9 mouse cellular contexts compared by ENCODE assay signal in the genomic region with DNA sequence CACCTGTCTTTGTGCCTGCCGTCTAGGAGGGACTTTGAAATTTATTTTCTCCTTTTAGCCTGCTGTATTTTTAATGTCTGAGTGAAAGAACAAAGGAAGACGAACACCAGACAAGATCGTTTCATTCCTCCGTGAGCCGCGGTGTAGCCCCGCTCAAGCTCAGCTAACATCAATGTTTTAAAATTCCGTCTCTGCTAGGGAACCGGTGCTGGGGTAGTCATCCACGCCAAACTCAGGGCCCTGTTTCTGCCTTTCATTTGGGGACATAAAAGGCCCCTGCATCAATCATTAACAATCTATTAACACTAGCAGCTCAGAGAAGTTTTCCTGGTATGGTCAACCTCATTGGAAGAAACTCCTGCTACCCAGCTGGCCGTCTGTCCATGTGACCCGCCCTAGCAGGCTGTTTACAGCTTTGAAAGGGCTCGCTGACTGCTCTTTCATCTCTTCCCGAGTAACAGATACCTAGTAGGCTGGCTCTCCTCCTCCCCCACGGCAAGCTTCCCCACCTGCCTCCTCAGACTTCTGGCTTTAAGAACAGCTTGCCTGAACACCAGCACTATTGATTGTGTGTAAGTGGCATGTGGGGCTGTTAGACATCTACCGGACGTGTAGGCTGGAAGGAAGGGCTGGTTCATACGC.
DNase-seq lines count a peak whose midpoint lies in the region; ATAC-seq lines count a peak whose summit lies in the region.
"Had no signal": no experiment of that assay in that cellular context is flagged by ENCODE, and none has a peak within 500 bp of the region (broad histone marks: within the 10 kb centered on the region; RNA-seq: fewer than 3 reads in every experiment).

No protein-coding gene starts in this region.

- H3K36me3 ChIP-seq in heart, embryonic 16.5 days (ENCODE audit: control insufficient read depth, insufficient read depth) = no peaks in the 10 kb centered on the region
- no peaks in the 10 kb centered on the region for H3K36me3 ChIP-seq in embryonic facial prominence, embryonic 14.5 days (ENCODE audit: control insufficient read depth, insufficient read depth, low read length)
- no peaks in the 10 kb centered on the region for H3K36me3 ChIP-seq in kidney, embryonic 15.5 days
- no peaks in the 10 kb centered on the region for H3K36me3 ChIP-seq in neural tube, embryonic 11.5 days (ENCODE audit: control insufficient read depth, insufficient read depth, low read length)
- H3K36me3 ChIP-seq: liver, embryonic 15.5 days had no signal

- intact Hi-C loops in gastrocnemius, postnatal 14 days (cut with DNase I; ENCODE audit: low total_unique reads) = no loop called here

- DNase-seq in heart, postnatal 4 days = no peak
- DNase-seq in embryonic facial prominence, embryonic 14.5 days (ENCODE audit: low spot score) = peak; percentile 34
- DNase-seq in neural tube, embryonic 11.5 days (ENCODE audit: low spot score) = peak; percentile 43
- no peak for DNase-seq in left cerebral cortex, adult 18-20 months (ENCODE audit: low spot score in 2 of 2)
- DNase-seq in gastrocnemius, postnatal 14 days = no peak
- no peak for DNase-seq in right cerebral cortex, postnatal 36 days (ENCODE audit: low spot score in 2 of 2)

- no peak for ATAC-seq in heart, embryonic 16.5 days (replicated peaks; ENCODE audit: extremely low read depth, insufficient read depth, low FRiP score)
- peak; percentile 63; the same call in 1 of the 2 replicates for ATAC-seq in embryonic facial prominence, embryonic 14.5 days (ENCODE audit: low read depth)
- peak; percentile 92 for ATAC-seq in kidney, embryonic 15.5 days (replicated peaks; ENCODE audit: low FRiP score)
- no peak for ATAC-seq in neural tube, embryonic 11.5 days (ENCODE audit: insufficient read depth, low FRiP score, low TSS enrichment)

- no peaks in the 10 kb centered on the region for H3K27me3 ChIP-seq in heart, embryonic 16.5 days (ENCODE audit: control insufficient read depth, insufficient read depth, low read length)
- no peaks in the 10 kb centered on the region for H3K27me3 ChIP-seq in embryonic facial prominence, embryonic 14.5 days (replicated peaks; ENCODE audit: control insufficient read depth, insufficient read depth, low read length)
- H3K27me3 ChIP-seq in kidney, embryonic 15.5 days = peaks cover 3% of the 10 kb centered on the region; the same call in 1 of the 2 replicates
- no peaks in the 10 kb centered on the region for H3K27me3 ChIP-seq in neural tube, embryonic 11.5 days (ENCODE audit: control insufficient read depth, insufficient read depth, low read length)
- H3K27me3 ChIP-seq: liver, embryonic 15.5 days had no signal

- H3K4me1 ChIP-seq in heart, embryonic 16.5 days (ENCODE audit: control insufficient read depth, insufficient read depth, low read length) = peaks cover 5% of the 10 kb centered on the region; the same call in 1 of the 2 replicates
- no peaks in the 10 kb centered on the region for H3K4me1 ChIP-seq in embryonic facial prominence, embryonic 14.5 days (ENCODE audit: control insufficient read depth, insufficient read depth, low read length)
- H3K4me1 ChIP-seq in kidney, embryonic 15.5 days = peaks cover 10% of the 10 kb centered on the region; the same call in 1 of the 2 replicates
- H3K4me1 ChIP-seq in neural tube, embryonic 11.5 days (ENCODE audit: control insufficient read depth, insufficient read depth, low read length) = no peaks in the 10 kb centered on the region
- H3K4me1 ChIP-seq: liver, embryonic 15.5 days had no signal

- H3K9ac ChIP-seq in heart, embryonic 16.5 days (ENCODE audit: low read length) = no peak overlapping the region; the same call in 1 of the 2 replicates
- H3K9ac ChIP-seq in embryonic facial prominence, embryonic 14.5 days (ENCODE audit: low read depth, low read length) = no peak overlapping the region
- 0 out of 2 replicates have a peak overlapping the region, but pooled peaks have one; percentile 5 for H3K9ac ChIP-seq in kidney, embryonic 15.5 days
- H3K9ac ChIP-seq in neural tube, embryonic 11.5 days (ENCODE audit: low read length) = no peak overlapping the region
- H3K9ac ChIP-seq: liver, embryonic 15.5 days had no signal

- H3K9me3 ChIP-seq in heart, embryonic 16.5 days (replicated peaks; ENCODE audit: control insufficient read depth, low read length) = no peaks in the 10 kb centered on the region
- H3K9me3 ChIP-seq in embryonic facial prominence, embryonic 14.5 days (ENCODE audit: control insufficient read depth, low read length) = no peaks in the 10 kb centered on the region
- H3K9me3 ChIP-seq in kidney, embryonic 15.5 days (replicated peaks) = no peaks in the 10 kb centered on the region
- H3K9me3 ChIP-seq in neural tube, embryonic 11.5 days (ENCODE audit: control insufficient read depth, low read length) = no peaks in the 10 kb centered on the region
- H3K9me3 ChIP-seq: liver, embryonic 15.5 days had no signal

- no peak overlapping the region for H3K27ac ChIP-seq in heart, embryonic 16.5 days (ENCODE audit: low read length)
- H3K27ac ChIP-seq in embryonic facial prominence, embryonic 14.5 days (replicated peaks; ENCODE audit: low read depth, low read length) = no peak overlapping the region
- H3K27ac ChIP-seq in kidney, embryonic 15.5 days = 0 out of 2 replicates have a peak overlapping the region, but pooled peaks have one; percentile 24
- H3K27ac ChIP-seq in neural tube, embryonic 11.5 days (ENCODE audit: low read depth, low read length) = no peak overlapping the region
- H3K27ac ChIP-seq: liver, embryonic 15.5 days had no signal

- peak overlapping the region; percentile 33 for H3K4me3 ChIP-seq in heart, embryonic 16.5 days (ENCODE audit: low read length)
- no peak overlapping the region for H3K4me3 ChIP-seq in embryonic facial prominence, embryonic 14.5 days (ENCODE audit: low read depth, low read length)
- peak overlapping the region; percentile 16 for H3K4me3 ChIP-seq in kidney, embryonic 15.5 days (replicated peaks)
- no peak overlapping the region for H3K4me3 ChIP-seq in neural tube, embryonic 11.5 days (ENCODE audit: low read depth, low read length)
- H3K4me3 ChIP-seq: liver, embryonic 15.5 days had no signal

- WGBS in heart, embryonic 16.5 days = 11% methylated on average over 18 of the region's 18 CpGs
- 14% methylated on average over 18 of the region's 18 CpGs for WGBS in embryonic facial prominence, embryonic 14.5 days
- WGBS in kidney, embryonic 15.5 days = 5% methylated on average over 18 of the region's 18 CpGs
- WGBS in neural tube, embryonic 11.5 days = 12% methylated on average over 18 of the region's 18 CpGs

- peak overlapping the region; percentile 58 for H3K4me2 ChIP-seq in heart, embryonic 16.5 days (ENCODE audit: low read depth, low read length)
- peak overlapping the region; percentile 16; the same call in 1 of the 2 replicates for H3K4me2 ChIP-seq in embryonic facial prominence, embryonic 14.5 days (ENCODE audit: low read depth, low read length)
- peak overlapping the region; percentile 50 for H3K4me2 ChIP-seq in kidney, embryonic 15.5 days
- H3K4me2 ChIP-seq in neural tube, embryonic 11.5 days (ENCODE audit: low read depth) = peak overlapping the region; percentile 17
- H3K4me2 ChIP-seq: liver, embryonic 15.5 days had no signal

Comparison
In these comparisons a context has a peak if more than half of its experiments do, and no peak if none do; other contexts are left out.
1. ATAC-seq: peak in embryonic facial prominence, embryonic 14.5 days (single experiment) and kidney, embryonic 15.5 days (single experiment); none in heart, embryonic 16.5 days (single experiment) and neural tube, embryonic 11.5 days (single experiment).
2. H3K4me3 ChIP-seq: peak in heart, embryonic 16.5 days (single experiment) and kidney, embryonic 15.5 days (single experiment); none in embryonic facial prominence, embryonic 14.5 days (single experiment) and neural tube, embryonic 11.5 days (single experiment).
3. DNase-seq: peak in embryonic facial prominence, embryonic 14.5 days (single experiment) and neural tube, embryonic 11.5 days (single experiment); none in heart, postnatal 4 days (single experiment), left cerebral cortex, adult 18-20 months (0 of 2), gastrocnemius, postnatal 14 days (single experiment) and right cerebral cortex, postnatal 36 days (0 of 2).
4. Peak in every context shown above with its lines, with median percentiles within 50 percentile points of each other: H3K4me2 ChIP-seq.